8 mouse cellular contexts compared by ENCODE assay signal in the genomic region with DNA sequence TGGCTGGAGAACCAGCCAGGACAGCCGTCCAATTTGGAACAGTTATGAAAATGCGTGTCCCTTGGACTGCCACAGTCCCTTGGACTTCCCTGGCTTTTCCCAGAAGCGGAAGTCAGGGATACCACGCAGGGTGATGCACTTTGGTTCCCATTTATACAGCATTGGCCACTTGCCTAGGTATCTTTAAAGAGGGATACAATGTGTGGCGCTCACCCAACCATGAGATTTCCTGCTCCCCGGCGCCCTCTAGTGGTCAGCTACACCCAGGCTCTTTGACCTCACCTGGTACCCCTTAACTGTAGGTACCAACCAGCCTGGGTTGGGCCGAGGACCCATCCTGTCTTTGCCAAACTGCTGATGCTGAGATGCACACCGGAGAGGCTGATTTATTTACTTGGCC. TPM values are rescaled to one million over a fixed set of nuclear protein-coding genes. Genes with fewer than 3 reads are reported as not detected.
A peak's percentile ranks its signal among the peaks of the same experiment; 100 is the strongest.
DNase-seq lines count a peak whose midpoint lies in the region; ATAC-seq and TF ChIP-seq lines count a peak whose summit lies in the region.

No protein-coding gene starts in this region.

- no peak overlapping the region for H3K4me3 ChIP-seq in cerebellum, adult 2 months (replicated peaks; ENCODE audit: insufficient read depth, low read depth, low read length)
- no peak overlapping the region for H3K4me3 ChIP-seq in hindbrain, postnatal 0 days (ENCODE audit: low read length)

- no peaks in the 10 kb centered on the region for H3K9me3 ChIP-seq in hindbrain, postnatal 0 days (ENCODE audit: low read length)

- 10% methylated on average over 9 of the region's 9 CpGs for WGBS in cerebellum, adult 2 months
- 15% methylated on average over 9 of the region's 9 CpGs for WGBS in hindbrain, postnatal 0 days

- POLR2A ChIA-PET in Patski (lab: Charles Lee) = no interaction called here

- TF ChIP-seq CTCF in Patski (IDR thresholded peaks at IDR 0.05) = peak; percentile 93
- peak; percentile 81 for TF ChIP-seq CTCF in cerebellum, adult 2 months (IDR thresholded peaks at IDR 0.05; ENCODE audit: borderline replicate concordance, insufficient read depth, low read depth, low read length)
- peak; percentile 89 for TF ChIP-seq CTCF in hindbrain, postnatal 0 days (IDR thresholded peaks at IDR 0.05; ENCODE audit: low read depth)

- peak; percentile 60 for ATAC-seq in Patski
- peak; percentile 70 for ATAC-seq in frontal cortex, adult (ENCODE audit: low TSS enrichment)
- ATAC-seq in hindbrain, postnatal 0 days = peak; percentile 76

- H3K27ac ChIP-seq in cerebellum, adult 2 months (ENCODE audit: insufficient read depth, low read length) = no peak overlapping the region
- no peak overlapping the region for H3K27ac ChIP-seq in hindbrain, postnatal 0 days

- H3K36me3 ChIP-seq in hindbrain, postnatal 0 days (ENCODE audit: insufficient read depth, low read length) = no peaks in the 10 kb centered on the region

- no peaks in the 10 kb centered on the region for H3K4me1 ChIP-seq in cerebellum, adult 2 months (ENCODE audit: control insufficient read depth, insufficient read depth, low read length)
- H3K4me1 ChIP-seq in hindbrain, postnatal 0 days (ENCODE audit: insufficient read depth, low read length) = peaks cover 5% of the 10 kb centered on the region; the same call in 1 of the 2 replicates

- no peak overlapping the region for H3K4me2 ChIP-seq in hindbrain, postnatal 0 days (ENCODE audit: low read depth, low read length)

- in situ Hi-C loops in Patski (cut with MboI; ENCODE audit: low pct_unique_long_range_greater_than_20kb) = no loop called here

- CTCF ChIA-PET in Patski (lab: Charles Lee) = interaction anchor here (0.8 to 1.6 kb wide), 13 partner anchors 11 to 307 kb away, joined by 3 to 10 read pairs (median 3); no protein-coding TSS in a partner anchor

- no peak for TF ChIP-seq POLR2A in cerebellum, adult 2 months (IDR thresholded peaks at IDR 0.05; ENCODE audit: borderline replicate concordance, insufficient read depth, low read length)

- no peak overlapping the region for H3K9ac ChIP-seq in hindbrain, postnatal 0 days (replicated peaks; ENCODE audit: low read length)

- DNase-seq in Patski (ENCODE audit: low read depth, low spot score) = no peak
- DNase-seq in cerebellum, adult 2 months = peak; percentile 68 to 83
- DNase-seq in hindbrain, postnatal 0 days (ENCODE audit: low spot score) = peak; percentile 81
- peak; percentile 72 to 76 for DNase-seq in layer of hippocampus, postnatal 36 days
- DNase-seq in lung, postnatal 4 days = peak; percentile 76 to 86
- DNase-seq in right cerebral cortex, postnatal 14 days = peak; percentile 79
- peak; percentile 78 to 80 for DNase-seq in urinary bladder, postnatal 36 days (ENCODE audit: low spot score in 2 of 2)

- no peaks in the 10 kb centered on the region for H3K27me3 ChIP-seq in Patski
- no peaks in the 10 kb centered on the region for H3K27me3 ChIP-seq in cerebellum, adult 2 months (ENCODE audit: control insufficient read depth, insufficient read depth, low read length)
- H3K27me3 ChIP-seq in hindbrain, postnatal 0 days (ENCODE audit: insufficient read depth, low read length) = no peaks in the 10 kb centered on the region

RNA-seq across cellular contexts. Expression of a gene that starts 44.5 kb away (rescaled TPM):
- 60.0 TPM for polyA plus RNA-seq in Patski (2021)
- 22.0 and 25.3 TPM in 2 replicates for polyA plus RNA-seq in cerebellum, adult 2 months (2012; rRNA removed)
- total RNA-seq in hindbrain, postnatal 0 days (2014; rRNA removed) = 92.3 and 100 TPM in 2 replicates
- 23.7 and 23.9 TPM in 2 replicates for polyA plus RNA-seq in hindbrain, postnatal 0 days (2015; fragmentation: Nextera tagmentation; extraction: Ambion mirVana)
- 10 to 100 TPM; 67.6 to 67.7 TPM for total RNA-seq in layer of hippocampus, postnatal 36 days (2021)
